Mouse (Mus musculus): ENCODE results near the gene Rbpj. TPM values are rescaled to one million over a fixed set of nuclear protein-coding genes. Genes with fewer than 3 reads are reported as not detected.

Gene Rbpj
- polyA plus RNA-seq, 1 experiment: 16.0 TPM

DNA sequence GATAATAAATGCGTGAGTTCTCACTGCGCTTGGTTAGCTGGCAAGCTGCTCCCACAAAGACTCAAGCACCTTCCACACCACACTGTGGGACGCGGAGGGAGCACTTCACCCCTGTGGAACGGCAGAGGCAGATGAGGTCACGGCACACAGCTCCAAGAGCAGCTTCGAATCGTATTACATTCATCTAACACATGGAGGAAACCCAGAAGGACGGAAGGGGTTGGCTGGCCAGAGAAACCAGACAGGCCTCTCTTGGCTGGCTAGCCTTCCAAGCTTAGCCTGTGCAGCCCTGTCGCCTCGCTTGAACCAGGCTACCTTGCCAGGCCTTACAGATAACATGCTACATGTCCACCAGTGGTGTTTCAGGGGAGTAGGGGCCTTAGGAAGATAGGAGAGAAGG is 6.5 kb downstream of the Rbpj start:
- no peaks in the 10 kb centered on the region for H3K27me3 ChIP-seq (ENCODE audit: control insufficient read depth, insufficient read depth, insufficient read length)

DNA sequence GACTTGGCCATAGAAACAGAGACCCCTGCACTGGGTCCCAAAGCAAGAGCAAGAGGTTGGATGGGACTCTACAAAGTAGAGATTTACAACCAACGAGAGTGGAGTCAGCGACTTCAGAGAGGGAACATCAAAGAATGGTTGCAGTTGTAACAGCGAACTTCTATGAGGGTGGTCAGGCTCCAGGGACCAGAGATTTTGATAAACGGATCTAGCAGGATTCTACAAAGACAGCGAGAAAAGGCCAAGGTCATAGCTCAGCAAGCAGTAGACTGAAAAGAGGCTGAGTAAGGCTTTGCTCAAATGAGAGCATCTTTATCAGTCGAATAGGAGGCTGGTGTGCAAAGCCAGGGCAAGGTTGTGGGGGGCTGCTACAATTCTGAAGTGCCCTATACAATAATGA is 13.2 kb downstream of the Rbpj start:
- Histone ChIP-seq H3K79me2 (ENCODE audit: control insufficient read depth, insufficient read depth) (no peaks in the 10 kb centered on the region), H3K4me3 (no peak overlapping the region), H3K4me2 (ENCODE audit: low read depth) (no peak overlapping the region), H3K27me3 (ENCODE audit: control insufficient read depth, insufficient read depth, insufficient read length) (no peaks in the 10 kb centered on the region), H3ac (ENCODE audit: control insufficient read depth, insufficient read length) (no peak overlapping the region), H3K36me3 (ENCODE audit: control insufficient read depth, insufficient read depth) (no peaks in the 10 kb centered on the region)
- no peak for TF ChIP-seq POLR2A (IDR thresholded peaks at IDR 0.05; ENCODE audit: insufficient read length, low read depth)
- TF ChIP-seq MYOG (IDR thresholded peaks at IDR 0.05; ENCODE audit: control insufficient read depth in 1 of 3, insufficient read depth in 1 of 3, insufficient read length in 2 of 3, low read depth in 2 of 3): no peak
- no peak for TF ChIP-seq POLR2AphosphoS2 (IDR thresholded peaks at IDR 0.05; ENCODE audit: insufficient read length, low read depth)
- TF ChIP-seq E2F4 (IDR thresholded peaks at IDR 0.05; ENCODE audit: insufficient read depth): no peak
- TF ChIP-seq TCF3 (IDR thresholded peaks at IDR 0.05; ENCODE audit: insufficient read length, low read depth): no peak

More for the DNA sequence above, 6.5 kb downstream of the Rbpj start:
- Histone ChIP-seq H3K4me2 (ENCODE audit: low read depth) (no peak overlapping the region), H3K36me3 (ENCODE audit: control insufficient read depth, insufficient read depth) (no peaks in the 10 kb centered on the region), H3ac (ENCODE audit: control insufficient read depth, insufficient read length) (no peak overlapping the region), H3K79me2 (ENCODE audit: control insufficient read depth, insufficient read depth) (no peaks in the 10 kb centered on the region), H3K4me3 (no peak overlapping the region)
- no peak for TF ChIP-seq POLR2A (IDR thresholded peaks at IDR 0.05; ENCODE audit: insufficient read length, low read depth)
- no peak for TF ChIP-seq MYOG (IDR thresholded peaks at IDR 0.05; ENCODE audit: control insufficient read depth in 1 of 3, insufficient read depth in 1 of 3, insufficient read length in 2 of 3, low read depth in 2 of 3)
- TF ChIP-seq E2F4 (IDR thresholded peaks at IDR 0.05; ENCODE audit: insufficient read depth): no peak
- TF ChIP-seq SRF (IDR thresholded peaks at IDR 0.05; ENCODE audit: control insufficient read depth, insufficient read length, low read depth): no peak
- TF ChIP-seq TCF3 (IDR thresholded peaks at IDR 0.05; ENCODE audit: insufficient read length, low read depth): no peak
- TF ChIP-seq MYOD1 (IDR thresholded peaks at IDR 0.05; ENCODE audit: control insufficient read depth in 1 of 3, insufficient read length in 2 of 3, low read depth in 2 of 3): no peak
- TF ChIP-seq CEBPB (IDR thresholded peaks at IDR 0.05; ENCODE audit: insufficient read depth, poor library complexity, severe bottlenecking): no peak
- no peak for TF ChIP-seq TCF12 (IDR thresholded peaks at IDR 0.05; ENCODE audit: insufficient read depth, poor library complexity, severe bottlenecking)
- TF ChIP-seq MAX (IDR thresholded peaks at IDR 0.05; ENCODE audit: low read depth): no peak
- TF ChIP-seq REST (IDR thresholded peaks at IDR 0.05; ENCODE audit: insufficient read depth, insufficient read length): no peak
- no peak for TF ChIP-seq USF1 (IDR thresholded peaks at IDR 0.05; ENCODE audit: low read depth)
- TF ChIP-seq POLR2AphosphoS2 (IDR thresholded peaks at IDR 0.05; ENCODE audit: insufficient read length, low read depth): no peak

DNA sequence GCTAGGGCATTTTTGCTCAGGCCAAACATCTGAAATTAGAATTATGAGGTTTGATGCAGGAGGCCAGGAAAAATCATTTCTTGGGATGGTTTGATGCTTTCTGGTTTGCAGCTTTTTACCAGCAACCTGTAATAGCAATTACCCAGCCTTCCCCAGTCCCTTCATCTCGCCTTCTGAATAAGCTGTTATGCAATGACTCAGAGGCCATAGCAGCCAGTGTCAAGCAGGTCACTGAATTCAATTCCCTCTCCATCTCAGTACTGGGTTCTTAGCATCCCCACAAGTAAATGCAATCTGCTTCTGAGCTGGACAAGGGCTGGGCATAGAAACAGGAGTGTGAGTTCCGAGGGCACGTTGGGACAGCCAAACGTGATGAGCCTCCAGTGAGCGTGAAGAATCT is 13.9 kb downstream of the Rbpj start:
- Histone ChIP-seq H3K27me3 (ENCODE audit: control insufficient read depth, insufficient read depth, insufficient read length) (no peaks in the 10 kb centered on the region), H3ac (ENCODE audit: control insufficient read depth, insufficient read length) (no peak overlapping the region), H3K4me3 (no peak overlapping the region), H3K4me2 (ENCODE audit: low read depth) (no peak overlapping the region), H3K79me2 (ENCODE audit: control insufficient read depth, insufficient read depth) (no peaks in the 10 kb centered on the region), H3K36me3 (ENCODE audit: control insufficient read depth, insufficient read depth) (no peaks in the 10 kb centered on the region)
- peak; percentile 26; the same call in 1 of the 2 replicates for TF ChIP-seq CEBPB (IDR thresholded peaks at IDR 0.05; ENCODE audit: insufficient read depth, poor library complexity, severe bottlenecking)
- TF ChIP-seq SRF (IDR thresholded peaks at IDR 0.05; ENCODE audit: control insufficient read depth, insufficient read length, low read depth): no peak

DNA sequence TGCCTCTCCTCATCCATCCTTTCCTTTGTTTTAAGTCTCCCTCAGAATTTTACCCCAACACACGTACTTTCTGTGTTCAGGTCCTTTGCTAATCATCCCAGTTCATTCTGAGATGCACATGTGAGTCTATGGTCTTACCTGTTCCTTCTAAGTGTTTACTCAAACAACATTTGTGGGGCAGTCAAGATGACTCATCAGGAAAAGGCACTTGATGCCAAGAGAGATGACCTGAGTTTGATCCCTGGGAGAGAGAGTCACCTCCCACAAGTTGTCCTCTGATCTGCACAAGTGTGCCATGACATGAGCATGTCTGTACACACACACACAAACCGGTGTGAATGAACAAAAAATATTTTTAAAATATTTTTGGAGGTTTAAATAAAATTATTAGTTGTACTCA is 15.1 kb downstream of the Rbpj start:
- H3K4me2 ChIP-seq (ENCODE audit: low read depth): no peak overlapping the region
- no peaks in the 10 kb centered on the region for H3K79me2 ChIP-seq (ENCODE audit: control insufficient read depth, insufficient read depth)
- no peaks in the 10 kb centered on the region for H3K27me3 ChIP-seq (ENCODE audit: control insufficient read depth, insufficient read depth, insufficient read length)
- TF ChIP-seq TCF12 (IDR thresholded peaks at IDR 0.05; ENCODE audit: insufficient read depth, poor library complexity, severe bottlenecking) (no peak), REST (IDR thresholded peaks at IDR 0.05; ENCODE audit: insufficient read depth, insufficient read length) (no peak), POLR2AphosphoS2 (IDR thresholded peaks at IDR 0.05; ENCODE audit: insufficient read length, low read depth) (no peak), TCF3 (IDR thresholded peaks at IDR 0.05; ENCODE audit: insufficient read length, low read depth) (no peak), MYOD1 (IDR thresholded peaks at IDR 0.05; ENCODE audit: control insufficient read depth in 1 of 3, insufficient read length in 2 of 3, low read depth in 2 of 3) (no peak), USF1 (IDR thresholded peaks at IDR 0.05; ENCODE audit: low read depth) (no peak), POLR2A (IDR thresholded peaks at IDR 0.05; ENCODE audit: insufficient read length, low read depth) (no peak), MYOG (IDR thresholded peaks at IDR 0.05; ENCODE audit: control insufficient read depth in 1 of 3, insufficient read depth in 1 of 3, insufficient read length in 2 of 3, low read depth in 2 of 3) (no peak), CEBPB (IDR thresholded peaks at IDR 0.05; ENCODE audit: insufficient read depth, poor library complexity, severe bottlenecking) (no peak), E2F4 (IDR thresholded peaks at IDR 0.05; ENCODE audit: insufficient read depth) (no peak), SRF (IDR thresholded peaks at IDR 0.05; ENCODE audit: control insufficient read depth, insufficient read length, low read depth) (no peak), MAX (IDR thresholded peaks at IDR 0.05; ENCODE audit: low read depth) (no peak)
- H3K4me3 ChIP-seq: no peak overlapping the region
- no peaks in the 10 kb centered on the region for H3K36me3 ChIP-seq (ENCODE audit: control insufficient read depth, insufficient read depth)
- H3ac ChIP-seq (ENCODE audit: control insufficient read depth, insufficient read length): no peak overlapping the region

DNA sequence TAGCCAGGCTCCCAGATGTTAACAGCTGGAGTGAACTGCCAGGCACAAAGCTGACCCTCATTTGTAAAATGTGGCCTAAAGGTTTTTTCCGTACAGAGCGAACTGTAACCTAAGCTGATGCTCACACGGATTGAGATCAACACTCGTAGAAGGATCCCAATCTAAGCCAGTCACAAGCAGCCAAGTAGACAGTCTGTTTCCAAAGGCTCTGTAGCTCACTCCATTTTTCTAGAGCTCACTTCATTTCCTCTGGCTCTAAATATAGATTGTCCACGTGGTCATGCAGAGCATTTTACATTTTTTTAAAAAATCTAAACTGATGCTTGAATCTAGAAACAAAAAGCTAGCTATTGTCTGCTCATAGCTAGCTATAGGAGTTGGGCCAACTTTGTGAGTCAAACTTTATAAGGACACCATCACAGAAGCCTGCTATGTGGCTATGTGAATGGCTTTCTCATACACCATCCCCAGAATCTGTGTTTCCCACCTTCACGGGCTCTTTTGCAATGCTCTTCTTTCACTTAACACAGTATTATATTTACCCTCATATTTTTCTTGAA is 19.2 kb downstream of the Rbpj start:
- TF ChIP-seq POLR2A (IDR thresholded peaks at IDR 0.05; ENCODE audit: insufficient read length, low read depth) (no peak), MAX (IDR thresholded peaks at IDR 0.05; ENCODE audit: low read depth) (no peak), E2F4 (IDR thresholded peaks at IDR 0.05; ENCODE audit: insufficient read depth) (no peak), REST (IDR thresholded peaks at IDR 0.05; ENCODE audit: insufficient read depth, insufficient read length) (no peak)
- no peak overlapping the region for H3K4me2 ChIP-seq (ENCODE audit: low read depth)
- H3K36me3 ChIP-seq (ENCODE audit: control insufficient read depth, insufficient read depth): no peaks in the 10 kb centered on the region
- no peaks in the 10 kb centered on the region for H3K79me2 ChIP-seq (ENCODE audit: control insufficient read depth, insufficient read depth)
- H3ac ChIP-seq (ENCODE audit: control insufficient read depth, insufficient read length): no peak overlapping the region
- no peaks in the 10 kb centered on the region for H3K27me3 ChIP-seq (ENCODE audit: control insufficient read depth, insufficient read depth, insufficient read length)
- no peak overlapping the region for H3K4me3 ChIP-seq

Measured in myocyte (in vitro differentiated cells).